Mouse (Mus musculus): ENCODE results near the gene Nceh1. TPM values are rescaled to one million over a fixed set of nuclear protein-coding genes. Genes with fewer than 3 reads are reported as not detected.
A peak's percentile ranks its signal among the peaks of the same experiment; 100 is the strongest.

Gene Nceh1
- total RNA-seq, 2 experiments from 2014 or later, result 6.4 to 8.4 TPM

- ATAC-seq (replicated peaks; ENCODE audit: low FRiP score, low TSS enrichment, poor library complexity, severe bottlenecking), result peak; percentile 46
Measured at GRCm38 (mm10) chr3:27314506-27315164, 131.9 kb downstream of the Nceh1 start.

- peak; percentile 78 for ATAC-seq (replicated peaks; ENCODE audit: low FRiP score, low TSS enrichment, poor library complexity, severe bottlenecking)
Measured at GRCm38 (mm10) chr3:27316559-27317287, 134.0 kb downstream of the Nceh1 start, which contains the start of gene Tnfsf10. TSS of gene Tnfsf10 (plus strand) at chr3:27317028.

GRCm38 (mm10) chr3:27317288-27318024 lies 134.7 kb downstream of the Nceh1 start:
- peak; percentile 36 for ATAC-seq (replicated peaks; ENCODE audit: low FRiP score, low TSS enrichment, poor library complexity, severe bottlenecking)

- no peak for ATAC-seq (replicated peaks; ENCODE audit: low FRiP score, low TSS enrichment, poor library complexity, severe bottlenecking)
Measured at GRCm38 (mm10) chr3:27319650-27320049, 136.9 kb downstream of the Nceh1 start.

GRCm38 (mm10) chr3:27320613-27321495 lies 138.1 kb downstream of the Nceh1 start:
- peak; percentile 88 for ATAC-seq (replicated peaks; ENCODE audit: low FRiP score, low TSS enrichment, poor library complexity, severe bottlenecking)

- ATAC-seq (replicated peaks; ENCODE audit: low FRiP score, low TSS enrichment, poor library complexity, severe bottlenecking), result no peak
Measured at GRCm38 (mm10) chr3:27322591-27322990, 139.8 kb downstream of the Nceh1 start.

- no peak for ATAC-seq (replicated peaks; ENCODE audit: low FRiP score, low TSS enrichment, poor library complexity, severe bottlenecking)
Measured at GRCm38 (mm10) chr3:27323551-27323950, 140.8 kb downstream of the Nceh1 start.

- ATAC-seq (replicated peaks; ENCODE audit: low FRiP score, low TSS enrichment, poor library complexity, severe bottlenecking), result no peak
Measured at GRCm38 (mm10) chr3:27326633-27327191, 143.9 kb downstream of the Nceh1 start.

- no peak for ATAC-seq (replicated peaks; ENCODE audit: low FRiP score, low TSS enrichment, poor library complexity, severe bottlenecking)
Measured at GRCm38 (mm10) chr3:27330706-27331105, 147.9 kb downstream of the Nceh1 start.

Other genes starting within 250 kb of the Nceh1 start
- gene Ect2, start 29.1 kb upstream of the Nceh1 start, total RNA-seq (2014; fragmentation: Nextera tagmentation), result 40.0 and 42.6 TPM in 2 replicates
- gene Ect2, start 29.1 kb upstream of the Nceh1 start, total RNA-seq (2017), result 39.2 and 42.0 TPM in 2 replicates
- gene Tnfsf10, start 134.1 kb downstream of the Nceh1 start, total RNA-seq (2014; fragmentation: Nextera tagmentation), result 3.8 and 12.4 TPM in 2 replicates
- gene Tnfsf10, start 134.1 kb downstream of the Nceh1 start, total RNA-seq (2017), result 0.70 and 4.2 TPM in 2 replicates
- not detected in 2 replicates for gene Ghsr, start 188.4 kb downstream of the Nceh1 start, total RNA-seq (2014; fragmentation: Nextera tagmentation)
- not detected in 2 replicates for gene Ghsr, start 188.4 kb downstream of the Nceh1 start, total RNA-seq (2017)

All from megakaryocyte-erythroid progenitor cell, adult 5-6 weeks (primary cell).